Mouse (Mus musculus) liver, embryonic 14.5 days (tissue): ENCODE data around the gene St6galnac3.

ENCODE experiments used
- CTCF ChIP-seq: IDR thresholded peaks from 2 replicates; pipeline ENCODE4 v1.5.1; 2016; ENCODE audit warnings: antibody characterized with exemption, low read depth, control low read depth
- EP300 ChIP-seq: IDR thresholded peaks from 2 replicates; pipeline ENCODE4 v1.6.1; 2016; ENCODE audit warnings: antibody characterized with exemption, low read depth

- no peak for TF ChIP-seq EP300
- no peak for TF ChIP-seq CTCF
These were observed 14.4 kb downstream of the St6galnac3 start for GRCm38 (mm10) chr3:153710545-153710944.
